Mouse (Mus musculus) left cerebral cortex, postnatal 14 days (tissue): ENCODE data around the gene Ikbip. TPM values are rescaled to one million over a fixed set of nuclear protein-coding genes. Genes with fewer than 3 reads are reported as not detected.

Source experiments
- DNase-seq, 2 experiments: peaks; one replicate each; pipeline ENCODE4 v3.0.0; 2021 to 2022; ENCODE audit warnings: low spot score in 2 of 2, mixed read lengths in 1 of 2
- intact Hi-C: fragments of 180-260 bp; cut with DNase I; formaldehyde crosslinking; loops from one replicate; pipeline ENCODE4 v1.15.1; 2025
- total RNA-seq, 2 experiments: library from RNA; stranded (reverse); gene quantifications; 2 replicates each; pipeline ENCODE4 v1.2.3; 2021

The Ikbip gene
- total RNA-seq, 2 experiments from 2014 or later, result 10.1 to 12.2 TPM

DNA sequence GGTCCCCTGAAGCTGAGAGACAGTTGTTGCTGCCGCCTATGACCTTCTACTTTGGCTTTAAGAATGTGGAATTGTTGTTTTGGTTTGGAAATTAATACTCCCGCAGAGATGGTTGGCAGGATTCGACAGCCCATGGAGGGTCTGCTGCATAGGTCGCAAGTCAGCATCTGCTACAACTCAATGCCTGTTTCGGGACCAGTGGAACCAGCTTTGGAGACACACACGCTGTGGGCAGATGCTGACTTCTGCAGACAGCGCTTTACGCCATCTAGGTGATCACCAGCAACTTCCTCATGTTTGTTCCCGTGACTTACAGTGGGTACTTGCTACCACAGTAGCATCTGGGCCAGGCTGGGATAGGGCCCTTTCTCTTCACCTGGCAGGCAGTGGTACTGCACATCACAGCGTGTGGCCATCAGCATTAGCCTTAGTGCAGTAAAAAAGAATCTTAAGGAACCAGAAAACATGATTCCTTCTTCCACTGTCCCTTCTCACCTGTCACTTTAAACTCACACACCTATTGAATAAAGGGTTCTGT, 60.0 kb downstream of the Ikbip start:
- intact Hi-C loops, result loop anchor here (5.0 kb wide), 1 partner anchor 70 kb away; no protein-coding TSS in a partner anchor
- no peak for DNase-seq

DNA sequence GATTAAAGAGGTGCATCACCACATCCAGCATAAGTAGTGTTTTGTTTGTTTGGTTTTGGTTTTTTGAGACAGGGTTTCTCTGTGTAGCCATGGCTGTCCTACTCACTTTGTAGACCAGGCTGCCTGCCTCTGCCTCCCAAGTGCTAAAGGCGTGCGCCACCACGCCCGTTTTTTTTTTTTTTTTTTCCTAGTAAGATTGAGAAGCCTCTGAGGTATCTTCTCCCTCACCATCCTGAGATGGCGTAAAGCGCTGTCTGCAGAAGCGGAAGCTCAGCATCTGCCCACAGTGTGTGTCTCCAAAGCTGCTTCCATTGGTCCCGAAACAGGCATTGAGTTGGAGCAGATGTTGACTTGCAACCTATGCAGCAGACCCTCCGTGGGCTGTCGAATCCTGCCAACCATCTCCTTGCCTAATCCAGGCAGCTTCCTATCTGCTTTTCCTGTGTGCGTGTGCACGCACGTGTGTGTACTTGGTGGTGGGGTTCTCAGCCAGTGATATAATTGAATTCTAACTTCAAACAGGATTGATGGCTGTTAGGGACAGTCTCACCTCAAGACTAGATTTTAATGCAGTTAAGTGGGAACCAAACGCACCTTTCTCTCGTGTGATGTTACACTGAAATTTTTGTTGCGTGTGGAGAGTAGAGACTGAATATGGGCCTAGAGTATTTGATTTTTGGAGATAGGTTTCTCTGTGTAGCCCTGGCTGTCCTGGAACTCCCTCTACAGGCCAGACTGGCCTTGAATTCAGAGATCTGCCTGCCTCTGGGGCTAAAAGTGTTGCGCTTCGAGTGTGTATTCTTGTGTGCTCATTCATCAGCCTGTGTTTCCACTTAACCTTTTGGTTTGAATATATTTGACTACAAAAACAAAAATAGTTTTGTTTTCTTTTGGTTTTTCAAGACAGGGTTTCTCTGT, 60.8 kb downstream of the Ikbip start:
- intact Hi-C loops, result loop anchor here (5.0 kb wide), 1 partner anchor 71 kb away; no protein-coding TSS in a partner anchor
- DNase-seq, result no peak

DNA sequence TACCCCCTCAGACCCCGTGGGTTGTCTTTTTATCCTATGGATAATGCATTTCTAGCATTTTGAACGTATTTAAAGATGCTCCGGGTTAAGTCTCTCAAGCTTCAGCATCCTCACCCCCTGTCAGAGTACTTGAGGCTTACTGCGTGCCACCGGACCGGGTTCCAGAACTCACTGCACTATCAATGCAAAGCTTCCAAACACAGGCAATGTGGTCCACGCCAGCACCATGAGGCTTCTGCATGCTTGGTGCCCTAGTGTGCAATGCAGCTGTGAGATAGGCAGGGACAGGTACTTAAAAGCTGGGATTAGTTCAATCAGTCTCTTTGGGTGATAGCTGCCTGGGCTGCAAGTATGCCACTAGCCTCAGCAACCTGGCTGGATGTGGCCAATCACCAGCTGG, 62.7 kb downstream of the Ikbip start:
- DNase-seq, result no peak
- intact Hi-C loops, result no loop called here

Other genes starting within 250 kb of the Ikbip start
- 10 to 100 TPM; 15.8 to 16.1 TPM for gene Apaf1, start 170 bp upstream of the Ikbip start, total RNA-seq
- gene Slc25a3, start 41.1 kb downstream of the Ikbip start, total RNA-seq, result 100 to 1,000 TPM; 590 to 599 TPM
- gene Tmpo, start 98.4 kb downstream of the Ikbip start, total RNA-seq, result 10 to 100 TPM; 32.1 to 35.0 TPM